Mouse (Mus musculus) G1E (cell line): ENCODE results near the gene Stx1a. TPM values are rescaled to one million over a fixed set of nuclear protein-coding genes. Genes with fewer than 3 reads are reported as not detected.
A peak's percentile ranks its signal among the peaks of the same experiment; 100 is the strongest.

Experiments
- ATAC-seq: 2 replicates; pipeline ENCODE4 v1.8.0; 2016; ENCODE audit warnings: mild to moderate bottlenecking; ENCODE audit not compliant: insufficient number of reproducible peaks, poor library complexity, low FRiP score, severe bottlenecking; ENCODE audit errors: extremely low read depth
- DNase-seq: peaks from one replicate; pipeline ENCODE4 v3.0.0; 2012; ENCODE audit warnings: low spot score
- H3K27me3 ChIP-seq: 2 replicates; pipeline ENCODE4 v1.6.1; 2012; ENCODE audit warnings: mild to moderate bottlenecking, low read length, inconsistent platforms; ENCODE audit not compliant: insufficient read depth
- H3K36me3 ChIP-seq: replicated peaks from 2 replicates; pipeline ENCODE3; 2012; ENCODE audit warnings: mild to moderate bottlenecking, inconsistent platforms
- H3K4me1 ChIP-seq: 2 replicates; pipeline ENCODE4 v1.6.1; 2012; ENCODE audit warnings: low read depth, low read length, inconsistent platforms, mixed read lengths; ENCODE audit not compliant: insufficient read depth
- H3K4me3 ChIP-seq: 2 replicates; pipeline ENCODE4 v1.5.1; 2012; ENCODE audit warnings: low read depth, mild to moderate bottlenecking, inconsistent platforms, low read length, moderate library complexity, mixed read lengths
- H3K9me3 ChIP-seq: replicated peaks from 2 replicates; pipeline ENCODE4 v1.6.1; 2012; ENCODE audit warnings: inconsistent platforms
- CTCF ChIP-seq: IDR thresholded peaks from 2 replicates; pipeline ENCODE4 v1.5.1; 2012; ENCODE audit warnings: low read depth, low read length, inconsistent platforms, mixed read lengths
- GATA1 ChIP-seq: IDR thresholded peaks from 2 replicates; pipeline ENCODE4 v1.6.1; 2012; ENCODE audit warnings: borderline replicate concordance, low read length, inconsistent platforms, mixed read lengths
- GATA2 ChIP-seq: IDR thresholded peaks from 2 replicates; pipeline ENCODE4 v1.6.1; 2012; ENCODE audit warnings: low read depth, low read length, inconsistent platforms, borderline replicate concordance
- POLR2AphosphoS5 ChIP-seq: IDR thresholded peaks from 2 replicates; pipeline ENCODE4 v1.6.1; 2012; ENCODE audit warnings: low read depth, low read length, inconsistent platforms; ENCODE audit not compliant: insufficient replicate concordance
- TAL1 ChIP-seq: conservative IDR thresholded peaks from 2 replicates; pipeline ENCODE4 v1.6.1; 2012; ENCODE audit warnings: low read depth, low read length, inconsistent platforms, mixed read lengths
- polyA plus RNA-seq: library from polyadenylated mRNA; stranded (reverse); fragments of >175 nt; gene quantifications from 2 replicates; pipeline ENCODE4 v1.2.3, GENCODE M21; 2012
- total RNA-seq, 2 experiments: library from RNA; stranded (forward) in 1 of 2; stranded (reverse) in 1 of 2; fragments of 200-1000 nt in 1 of 2; fragments of >200 nt in 1 of 2; fragmentation: Nextera tagmentation in 1 of 2; gene quantifications; 2 replicates each; pipeline ENCODE4 v1.2.3; 2014 to 2017

The Stx1a gene
- total and polyA plus RNA-seq, 3 experiments: 2.9 to 5.6 (median 4.1) TPM

GRCm38 (mm10) chr5:134977837-134978236 is 45.4 kb upstream of the Stx1a start:
- H3K4me3 ChIP-seq: no peak overlapping the region; the same call in 1 of the 2 replicates
- no peaks in the 10 kb centered on the region for H3K9me3 ChIP-seq
- ATAC-seq (no peak), DNase-seq (no peak)
- no peaks in the 10 kb centered on the region for H3K36me3 ChIP-seq
- TF ChIP-seq POLR2AphosphoS5 (no peak), CTCF (no peak)
- H3K4me1 ChIP-seq: peaks cover 86% of the 10 kb centered on the region
- no peaks in the 10 kb centered on the region for H3K27me3 ChIP-seq

- ATAC-seq: no peak
- Histone ChIP-seq H3K4me3 (no peak overlapping the region), H3K9me3 (peaks cover 3% of the 10 kb centered on the region), H3K4me1 (peaks cover 84% of the 10 kb centered on the region), H3K27me3 (peaks cover 3% of the 10 kb centered on the region; the same call in 1 of the 2 replicates), H3K36me3 (no peaks in the 10 kb centered on the region)
- no peak for DNase-seq
- no peak for TF ChIP-seq GATA2
These were observed 42.1 kb upstream of the Stx1a start for GRCm38 (mm10) chr5:134981149-134981548.

GRCm38 (mm10) chr5:134983111-134983510 is 40.2 kb upstream of the Stx1a start:
- Histone ChIP-seq H3K36me3 (no peaks in the 10 kb centered on the region), H3K9me3 (peaks cover 13% of the 10 kb centered on the region), H3K27me3 (peaks cover 18% of the 10 kb centered on the region; the same call in 1 of the 2 replicates), H3K4me1 (peaks cover 82% of the 10 kb centered on the region), H3K4me3 (no peak overlapping the region)
- TF ChIP-seq CTCF (no peak), GATA2 (no peak), TAL1 (no peak), GATA1 (no peak), POLR2AphosphoS5 (no peak)
- DNase-seq (no peak), ATAC-seq (no peak)

GRCm38 (mm10) chr5:134983771-134984170 is 39.5 kb upstream of the Stx1a start:
- TF ChIP-seq GATA1: no peak
- peaks cover 13% of the 10 kb centered on the region for H3K9me3 ChIP-seq
- ATAC-seq (no peak), DNase-seq (no peak)
- peaks cover 18% of the 10 kb centered on the region; the same call in 1 of the 2 replicates for H3K27me3 ChIP-seq
- H3K36me3 ChIP-seq: no peaks in the 10 kb centered on the region
- peaks cover 79% of the 10 kb centered on the region for H3K4me1 ChIP-seq
- H3K4me3 ChIP-seq: no peak overlapping the region

- no peak for TF ChIP-seq POLR2AphosphoS5
- TF ChIP-seq TAL1: no peak
- TF ChIP-seq GATA1: no peak
- TF ChIP-seq CTCF: no peak
- no peak for TF ChIP-seq GATA2
- H3K27me3 ChIP-seq: peaks cover 28% of the 10 kb centered on the region; the same call in 1 of the 2 replicates
- peaks cover 13% of the 10 kb centered on the region for H3K9me3 ChIP-seq
- DNase-seq (no peak), ATAC-seq (no peak)
- H3K4me1 ChIP-seq: peaks cover 78% of the 10 kb centered on the region
- H3K4me3 ChIP-seq: peak within 1 kb of the TSS; percentile 40; the same call in 1 of the 2 replicates
- H3K36me3 ChIP-seq: no peaks in the 10 kb centered on the region
These were observed 37.5 kb upstream of the Stx1a start, which contains the start of gene Cldn3 for GRCm38 (mm10) chr5:134985633-134986297. Gene Cldn3, plus strand, starts transcription at chr5:134986214.

- Histone ChIP-seq H3K27me3 (peaks cover 28% of the 10 kb centered on the region; the same call in 1 of the 2 replicates), H3K9me3 (peaks cover 13% of the 10 kb centered on the region), H3K4me1 (peaks cover 76% of the 10 kb centered on the region), H3K36me3 (no peaks in the 10 kb centered on the region), H3K4me3 (peak overlapping the region; percentile 36; the same call in 1 of the 2 replicates)
- TF ChIP-seq GATA2 (no peak), TAL1 (no peak), GATA1 (no peak), CTCF (no peak), POLR2AphosphoS5 (no peak)
- no peak for DNase-seq
- no peak for ATAC-seq
These were observed 36.7 kb upstream of the Stx1a start for GRCm38 (mm10) chr5:134986298-134987268.
